Mouse (Mus musculus) c-Kit-negative CD71-positive TER-119-positive erythroid progenitor cells, embryonic 14.5 days (primary cell): ENCODE measurements around the gene Vmn1r130.
"Not testable (repeated sequence)": the region's sequence is repeated elsewhere in the genome, so short reads cannot be mapped to it uniquely, and the experiment has no call there.

ENCODE experiments used
- DNase-seq: peaks from one replicate; pipeline ENCODE4 v3.0.0-alpha.2; 2013; ENCODE audit warnings: low read depth, low spot score

The Vmn1r130 gene

GRCm38 (mm10) chr7:21511480-21511879, at the start of gene Vmn1r130:
Vmn1r130 (plus strand) TSS chr7:21511780.
- not testable (repeated sequence) for DNase-seq

DNA sequence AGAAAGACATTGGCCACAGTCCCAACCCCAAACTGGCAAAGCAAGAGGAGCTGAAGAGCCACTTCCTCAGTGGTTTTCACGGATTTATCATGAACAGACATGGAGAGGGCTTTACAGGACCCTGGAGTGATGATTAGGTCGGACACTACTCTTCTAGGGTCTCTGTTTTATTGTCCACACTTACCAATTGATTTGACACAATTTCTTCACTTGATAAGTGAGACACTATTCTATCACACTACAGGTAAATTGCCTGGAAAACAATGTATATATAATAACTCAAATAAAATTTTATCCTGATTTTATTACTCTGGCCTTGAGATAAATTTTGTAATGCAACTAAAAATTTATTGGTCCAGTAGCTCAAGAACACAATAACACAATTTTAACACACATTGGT, 34.4 kb downstream of the Vmn1r130 start, which contains the start of gene Vmn1r131:
TSS of gene Vmn1r131 (minus strand) at position 101 of the 400 bp plus-strand sequence.
- DNase-seq = not testable (repeated sequence)
